Mouse (Mus musculus) cortical plate, adult 2 months (tissue): ENCODE measurements at regions not wholly inside any gene's neighbourhood (a gene's known extent, or its start where the extent isn't known, plus 50 kb on each side); places are given as distances from the start of the nearest gene placed in this dataset.

Experiments
- CTCF ChIP-seq: fragments of 200-500 bp; IDR thresholded peaks from 2 replicates; pipeline ENCODE4 v1.5.1; 2011; ENCODE audit warnings: mild to moderate bottlenecking, control low read depth, low read length; ENCODE audit not compliant: insufficient read depth; ENCODE audit errors: extremely low read depth
- POLR2A ChIP-seq: fragments of 200-500 bp; IDR thresholded peaks from 2 replicates; pipeline ENCODE4 v1.6.1; 2011; ENCODE audit warnings: mild to moderate bottlenecking, low read length, control low read depth; ENCODE audit not compliant: insufficient read depth; ENCODE audit errors: extremely low read depth

DNA sequence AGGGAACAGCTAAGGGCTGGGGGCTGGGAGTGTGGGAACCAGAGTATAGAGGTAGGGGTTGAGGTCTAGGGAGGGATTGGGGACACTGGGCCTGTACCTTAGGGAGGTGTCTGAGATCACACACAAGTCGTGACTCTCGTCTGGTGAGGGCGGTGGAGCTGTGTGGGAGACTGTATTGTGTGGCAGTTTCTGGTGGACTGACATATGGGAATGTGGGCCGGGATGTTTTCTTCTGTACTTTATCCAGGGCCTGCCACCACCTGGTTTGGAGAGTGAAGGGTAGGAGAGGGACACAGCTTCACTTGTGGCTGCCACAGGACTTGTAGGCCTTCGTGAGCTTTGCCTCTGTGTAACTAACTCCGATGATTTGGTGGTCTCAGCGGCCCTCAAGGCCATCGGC is 112.5 kb upstream of the A530016L24Rik start:
- TF ChIP-seq CTCF (no peak), POLR2A (no peak)
